In genomic region chr1:152609547-152609946, GRCm38 (mm10) we compare ENCODE assay signal across 14 mouse cellular contexts.
DNase-seq lines count a peak whose midpoint lies in the region; ATAC-seq lines count a peak whose summit lies in the region.
"Had no signal": no experiment of that assay in that cellular context is flagged by ENCODE, and none has a peak within 500 bp of the region (broad histone marks: within the 10 kb centered on the region; RNA-seq: fewer than 3 reads in every experiment).

No protein-coding gene starts in this region.

- peaks cover 4% of the 10 kb centered on the region; the same call in 1 of the 2 replicates for H3K36me3 ChIP-seq in heart, embryonic 11.5 days (ENCODE audit: control insufficient read depth, insufficient read depth, low read length)
- no peaks in the 10 kb centered on the region for H3K36me3 ChIP-seq in megakaryocyte, embryonic 14.5 days (replicated peaks; ENCODE audit: low read length)
- H3K36me3 ChIP-seq in kidney, embryonic 15.5 days = peaks cover 16% of the 10 kb centered on the region
- H3K36me3 ChIP-seq: G1E; liver, embryonic 15.5 days had no signal

- no peak for DNase-seq in heart, postnatal 14 days
- peak; percentile 76 for DNase-seq in testis, postnatal 10 days (ENCODE audit: low spot score)
- DNase-seq in layer of hippocampus, postnatal 10 days (ENCODE audit: low spot score in 2 of 2) = no peak
- DNase-seq: adrenal gland, adult 8-10 months; layer of hippocampus, adult 9-11 months; right cerebral cortex, postnatal 25 days; thymus, postnatal 14 days had no signal

- H3K4me1 ChIP-seq in heart, embryonic 11.5 days (ENCODE audit: control insufficient read depth, insufficient read depth, low read length) = peaks cover 71% of the 10 kb centered on the region
- H3K4me1 ChIP-seq in megakaryocyte, embryonic 14.5 days = peaks cover 53% of the 10 kb centered on the region
- H3K4me1 ChIP-seq in kidney, embryonic 15.5 days = peaks cover 78% of the 10 kb centered on the region

- no peaks in the 10 kb centered on the region for H3K9me3 ChIP-seq in heart, embryonic 11.5 days (replicated peaks; ENCODE audit: control insufficient read depth, low read length)
- no peaks in the 10 kb centered on the region for H3K9me3 ChIP-seq in megakaryocyte, embryonic 14.5 days
- no peaks in the 10 kb centered on the region for H3K9me3 ChIP-seq in kidney, embryonic 15.5 days (replicated peaks)
- H3K9me3 ChIP-seq: liver, embryonic 15.5 days had no signal

- intact Hi-C loops in heart, postnatal 14 days (cut with DNase I) = no loop called here

- H3K4me2 ChIP-seq in heart, embryonic 11.5 days = peak overlapping the region; percentile 24; the same call in 1 of the 2 replicates
- H3K4me2 ChIP-seq in kidney, embryonic 15.5 days = no peak overlapping the region
- H3K4me2 ChIP-seq: liver, embryonic 15.5 days had no signal

- whole genome bisulfite sequencing in heart, embryonic 11.5 days (ENCODE audit: insufficient replicate concordance) = 33% methylated on average over 10 of the region's 10 CpGs
- WGBS in kidney, embryonic 15.5 days = 68% methylated on average over 10 of the region's 10 CpGs

- no peaks in the 10 kb centered on the region for H3K27me3 ChIP-seq in heart, embryonic 11.5 days (ENCODE audit: control insufficient read depth, insufficient read depth, low read length)
- peaks cover 53% of the 10 kb centered on the region for H3K27me3 ChIP-seq in megakaryocyte, embryonic 14.5 days (replicated peaks)
- H3K27me3 ChIP-seq in kidney, embryonic 15.5 days = no peaks in the 10 kb centered on the region

- H3K27ac ChIP-seq in heart, embryonic 11.5 days (ENCODE audit: low read depth, low read length) = peak overlapping the region; percentile 74
- no peak overlapping the region for H3K27ac ChIP-seq in kidney, embryonic 15.5 days
- H3K27ac ChIP-seq: liver, embryonic 15.5 days had no signal

- H3K9ac ChIP-seq in heart, embryonic 11.5 days (ENCODE audit: low read depth, low read length) = no peak overlapping the region
- H3K9ac ChIP-seq in kidney, embryonic 15.5 days = no peak overlapping the region
- H3K9ac ChIP-seq: liver, embryonic 15.5 days had no signal

- no peak overlapping the region for H3K4me3 ChIP-seq in heart, embryonic 11.5 days (ENCODE audit: low read depth, low read length)
- H3K4me3 ChIP-seq in megakaryocyte, embryonic 14.5 days (replicated peaks) = peak overlapping the region; percentile 56
- H3K4me3 ChIP-seq in kidney, embryonic 15.5 days (replicated peaks) = no peak overlapping the region
- H3K4me3 ChIP-seq: liver, embryonic 15.5 days had no signal

- peak; percentile 70 for ATAC-seq in heart, embryonic 11.5 days (replicated peaks; ENCODE audit: insufficient number of reproducible peaks, low FRiP score, low TSS enrichment)
- ATAC-seq in megakaryocyte, adult 5-6 weeks (ENCODE audit: poor library complexity, severe bottlenecking) = no peak
- 0 out of 2 replicates have a peak, but pooled peaks have one; percentile 16 for ATAC-seq in kidney, embryonic 15.5 days (replicated peaks; ENCODE audit: low FRiP score)
- ATAC-seq in monocyte, adult 5-6 weeks (replicated peaks; ENCODE audit: insufficient number of reproducible peaks, low FRiP score, low TSS enrichment, poor library complexity, severe bottlenecking) = no peak

Comparison
In these comparisons a context has a peak if more than half of its experiments do, and no peak if none do; other contexts are left out.
1. ATAC-seq: peak in heart, embryonic 11.5 days (single experiment) and kidney, embryonic 15.5 days (single experiment); none in megakaryocyte, adult 5-6 weeks (single experiment) and monocyte, adult 5-6 weeks (single experiment).